8 mouse cellular contexts compared by ENCODE assay signal in the genomic region with DNA sequence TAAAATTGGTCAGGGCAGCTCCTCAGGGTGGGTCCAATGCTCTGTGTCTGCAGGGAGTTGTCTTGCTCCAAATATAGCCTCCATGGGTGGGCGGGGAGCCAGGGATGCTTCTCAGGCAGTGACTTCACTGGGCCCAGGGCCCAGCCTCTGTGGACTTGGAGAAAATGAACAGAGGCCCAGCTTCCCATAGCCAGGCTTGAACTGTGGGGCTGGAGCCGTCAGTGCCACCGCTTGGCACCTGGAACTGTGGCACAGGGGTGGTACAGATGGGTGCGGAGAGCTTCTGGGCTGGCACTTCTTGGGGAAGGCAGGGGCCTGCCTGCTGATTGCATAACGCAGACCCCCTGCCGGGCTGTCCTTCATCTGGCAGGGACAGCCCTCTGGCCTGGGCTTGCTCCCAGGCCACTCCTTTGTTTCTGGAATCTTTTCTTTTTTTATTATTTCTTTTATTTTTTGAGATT.
A peak's percentile ranks its signal among the peaks of the same experiment; 100 is the strongest.
DNase-seq lines count a peak whose midpoint lies in the region; ATAC-seq and TF ChIP-seq lines count a peak whose summit lies in the region.

No protein-coding gene starts in this region.

- H3K4me2 ChIP-seq in intestine, postnatal 0 days (replicated peaks; ENCODE audit: low read depth), result no peak overlapping the region

- H3K27me3 ChIP-seq in intestine, postnatal 0 days (replicated peaks; ENCODE audit: control insufficient read depth, insufficient read depth, low read length), result no peaks in the 10 kb centered on the region

- H3K4me3 ChIP-seq in intestine, postnatal 0 days (ENCODE audit: low read depth, low read length), result no peak overlapping the region

- 68% methylated on average over 6 of the region's 6 CpGs for WGBS in intestine, postnatal 0 days

- peaks cover 3% of the 10 kb centered on the region; the same call in 1 of the 2 replicates for H3K36me3 ChIP-seq in intestine, postnatal 0 days (ENCODE audit: control insufficient read depth, insufficient read depth)

- no peak for ATAC-seq in cerebellum, adult (ENCODE audit: insufficient number of reproducible peaks, low FRiP score, low TSS enrichment)
- peak; percentile 14; the same call in 1 of the 2 replicates for ATAC-seq in intestine, postnatal 0 days
- no peak for ATAC-seq in erythroid progenitor cell, adult 5-6 weeks (replicated peaks; ENCODE audit: low FRiP score, poor library complexity, severe bottlenecking)

- H3K9me3 ChIP-seq in intestine, postnatal 0 days (ENCODE audit: control insufficient read depth), result no peaks in the 10 kb centered on the region

- no peak overlapping the region for H3K9ac ChIP-seq in intestine, postnatal 0 days (ENCODE audit: low read depth, low read length)

- no peaks in the 10 kb centered on the region for H3K4me1 ChIP-seq in intestine, postnatal 0 days (replicated peaks; ENCODE audit: control insufficient read depth, insufficient read depth, low read length)

- DNase-seq in cerebellum, adult 11 months, result peak; percentile 57
- peak; percentile 95 for DNase-seq in NIH3T3 (ENCODE audit: low read depth)
- peak; percentile 95 for DNase-seq in gastrocnemius, postnatal 10 days
- peak; percentile 33 for DNase-seq in ovary, adult 18-20 months (ENCODE audit: low spot score)
- DNase-seq in thymus, postnatal 25 days, result no peak

- H3K27ac ChIP-seq in intestine, postnatal 0 days (ENCODE audit: low read depth, low read length), result peak overlapping the region; percentile 35

- TF ChIP-seq CTCF in intestine, postnatal 0 days (IDR thresholded peaks at IDR 0.05; ENCODE audit: low read depth), result no peak
